Mouse (Mus musculus): ENCODE measurements at regions not wholly inside any gene's neighbourhood (a gene's known extent, or its start where the extent isn't known, plus 50 kb on each side); places are given as distances from the start of the nearest gene placed in this dataset.

DNA sequence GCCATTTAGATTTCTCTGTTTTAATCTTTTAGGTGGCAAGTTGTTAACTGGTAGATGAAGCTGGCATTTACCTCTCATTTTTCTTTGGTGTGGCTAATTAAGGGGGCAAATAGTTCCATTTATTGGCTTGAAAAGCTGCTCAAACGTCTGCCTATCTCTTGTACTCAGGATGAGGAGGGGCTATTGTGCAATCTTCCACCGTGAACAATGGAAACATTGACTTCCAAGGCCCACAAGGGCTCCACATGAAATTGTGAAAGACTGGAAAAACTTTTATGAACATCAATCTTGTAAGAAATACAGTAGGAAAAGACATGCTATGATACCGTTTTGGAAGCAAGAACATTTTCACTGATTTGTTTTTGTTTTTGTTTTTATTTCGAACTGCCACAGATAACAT is 541.6 kb upstream of the Atp2b1 start:
- 70% methylated on average over 4 of the region's 4 CpGs for WGBS
- no peak for DNase-seq
- Histone ChIP-seq H3K27me3 (ENCODE audit: control insufficient read depth, insufficient read depth, low read length) (no peaks in the 10 kb centered on the region), H3K27ac (ENCODE audit: control insufficient read depth, insufficient read depth, low read length) (no peak overlapping the region), H3K36me3 (ENCODE audit: control insufficient read depth, insufficient read depth, low read length) (no peaks in the 10 kb centered on the region), H3K4me1 (replicated peaks; ENCODE audit: control insufficient read depth, insufficient read depth, low read length) (no peaks in the 10 kb centered on the region), H3K4me3 (ENCODE audit: control insufficient read depth, insufficient read depth, low read length) (no peak overlapping the region)
- TF ChIP-seq POLR2A (IDR thresholded peaks at IDR 0.05; ENCODE audit: control insufficient read depth, extremely low read depth, insufficient read depth, low read length, poor library complexity) (no peak), CTCF (IDR thresholded peaks at IDR 0.05; ENCODE audit: borderline replicate concordance, control insufficient read depth, extremely low read depth, insufficient read depth, low read length, poor library complexity) (no peak)

DNA sequence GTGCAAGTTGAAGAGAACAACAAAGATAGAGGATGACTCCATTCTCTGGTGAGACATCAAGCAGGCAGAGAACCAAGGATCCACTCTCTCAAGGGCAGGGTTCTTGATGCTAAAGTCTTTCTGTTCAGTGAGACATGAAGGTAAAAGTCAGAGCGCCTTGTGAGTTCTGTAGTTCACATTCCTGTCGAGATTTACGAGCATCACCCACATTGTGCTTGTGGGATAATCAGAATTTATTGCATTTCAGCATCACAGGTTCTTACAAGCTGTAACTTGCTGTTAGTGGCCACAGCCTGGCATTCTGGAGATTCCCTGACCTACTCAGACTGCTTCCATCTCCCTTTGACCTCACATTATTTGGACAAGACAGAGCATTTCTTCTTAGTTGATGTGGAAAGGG is 540.9 kb upstream of the Atp2b1 start:
- no peak for DNase-seq
- no peak overlapping the region for H3K27ac ChIP-seq (ENCODE audit: control insufficient read depth, insufficient read depth, low read length)
- H3K27me3 ChIP-seq (ENCODE audit: control insufficient read depth, insufficient read depth, low read length), result no peaks in the 10 kb centered on the region
- H3K4me3 ChIP-seq (ENCODE audit: control insufficient read depth, insufficient read depth, low read length), result no peak overlapping the region
- WGBS, result 91% methylated on average over 3 of the region's 3 CpGs
- TF ChIP-seq POLR2A (IDR thresholded peaks at IDR 0.05; ENCODE audit: control insufficient read depth, extremely low read depth, insufficient read depth, low read length, poor library complexity), result no peak
- TF ChIP-seq CTCF (IDR thresholded peaks at IDR 0.05; ENCODE audit: borderline replicate concordance, control insufficient read depth, extremely low read depth, insufficient read depth, low read length, poor library complexity), result no peak
- no peaks in the 10 kb centered on the region for H3K4me1 ChIP-seq (replicated peaks; ENCODE audit: control insufficient read depth, insufficient read depth, low read length)
- no peaks in the 10 kb centered on the region for H3K36me3 ChIP-seq (ENCODE audit: control insufficient read depth, insufficient read depth, low read length)

DNA sequence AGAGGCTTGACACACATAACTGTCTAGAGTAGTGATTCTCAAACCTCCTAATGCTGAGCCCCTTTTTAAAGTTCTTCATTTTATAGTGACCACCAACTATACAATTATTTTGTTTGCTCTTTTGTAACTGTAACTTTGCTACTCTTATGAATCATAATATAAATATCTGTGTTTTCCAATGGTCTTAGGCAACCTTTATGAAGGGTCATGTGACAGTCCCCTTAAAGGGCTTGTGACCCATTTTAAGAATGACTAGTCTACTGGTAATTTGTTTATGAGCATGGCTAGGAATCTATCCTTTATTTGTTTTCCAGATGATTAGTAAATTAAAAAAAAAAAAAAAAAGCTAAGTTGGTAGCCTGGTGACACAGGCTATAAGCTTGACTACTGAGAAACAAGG is 539.5 kb upstream of the Atp2b1 start:
- H3K27ac ChIP-seq (ENCODE audit: control insufficient read depth, insufficient read depth, low read length), result no peak overlapping the region
- DNase-seq, result no peak
- no peaks in the 10 kb centered on the region for H3K27me3 ChIP-seq (ENCODE audit: control insufficient read depth, insufficient read depth, low read length)
- no peak for TF ChIP-seq POLR2A (IDR thresholded peaks at IDR 0.05; ENCODE audit: control insufficient read depth, extremely low read depth, insufficient read depth, low read length, poor library complexity)
- no peak for TF ChIP-seq CTCF (IDR thresholded peaks at IDR 0.05; ENCODE audit: borderline replicate concordance, control insufficient read depth, extremely low read depth, insufficient read depth, low read length, poor library complexity)
- no peak overlapping the region for H3K4me3 ChIP-seq (ENCODE audit: control insufficient read depth, insufficient read depth, low read length)
- no peaks in the 10 kb centered on the region for H3K36me3 ChIP-seq (ENCODE audit: control insufficient read depth, insufficient read depth, low read length)
- H3K4me1 ChIP-seq (replicated peaks; ENCODE audit: control insufficient read depth, insufficient read depth, low read length), result no peaks in the 10 kb centered on the region

- H3K4me3 ChIP-seq (ENCODE audit: control insufficient read depth, insufficient read depth, low read length), result no peak overlapping the region
- no peaks in the 10 kb centered on the region for H3K36me3 ChIP-seq (ENCODE audit: control insufficient read depth, insufficient read depth, low read length)
- no peaks in the 10 kb centered on the region for H3K27me3 ChIP-seq (ENCODE audit: control insufficient read depth, insufficient read depth, low read length)
- TF ChIP-seq CTCF (IDR thresholded peaks at IDR 0.05; ENCODE audit: borderline replicate concordance, control insufficient read depth, extremely low read depth, insufficient read depth, low read length, poor library complexity) (no peak), POLR2A (IDR thresholded peaks at IDR 0.05; ENCODE audit: control insufficient read depth, extremely low read depth, insufficient read depth, low read length, poor library complexity) (no peak)
- no peaks in the 10 kb centered on the region for H3K4me1 ChIP-seq (replicated peaks; ENCODE audit: control insufficient read depth, insufficient read depth, low read length)
- no peak for DNase-seq
- no peak overlapping the region for H3K27ac ChIP-seq (ENCODE audit: control insufficient read depth, insufficient read depth, low read length)
These were observed 525.7 kb upstream of the Atp2b1 start for GRCm38 (mm10) chr10:98388543-98388942.

GRCm38 (mm10) chr10:98399864-98400263 is 514.3 kb upstream of the Atp2b1 start:
- Histone ChIP-seq H3K27ac (ENCODE audit: control insufficient read depth, insufficient read depth, low read length) (no peak overlapping the region), H3K27me3 (ENCODE audit: control insufficient read depth, insufficient read depth, low read length) (no peaks in the 10 kb centered on the region), H3K4me1 (replicated peaks; ENCODE audit: control insufficient read depth, insufficient read depth, low read length) (no peaks in the 10 kb centered on the region), H3K4me3 (ENCODE audit: control insufficient read depth, insufficient read depth, low read length) (no peak overlapping the region), H3K36me3 (ENCODE audit: control insufficient read depth, insufficient read depth, low read length) (no peaks in the 10 kb centered on the region)
- WGBS, result 86% methylated on average over 1 of the region's 1 CpGs
- DNase-seq, result no peak
- no peak for TF ChIP-seq CTCF (IDR thresholded peaks at IDR 0.05; ENCODE audit: borderline replicate concordance, control insufficient read depth, extremely low read depth, insufficient read depth, low read length, poor library complexity)
- TF ChIP-seq POLR2A (IDR thresholded peaks at IDR 0.05; ENCODE audit: control insufficient read depth, extremely low read depth, insufficient read depth, low read length, poor library complexity), result no peak

GRCm38 (mm10) chr10:98417807-98418743 is 496.1 kb upstream of the Atp2b1 start:
- WGBS, result 86% methylated on average over 16 of the region's 17 CpGs
- Histone ChIP-seq H3K36me3 (ENCODE audit: control insufficient read depth, insufficient read depth, low read length) (no peaks in the 10 kb centered on the region), H3K27ac (ENCODE audit: control insufficient read depth, insufficient read depth, low read length) (no peak overlapping the region), H3K27me3 (ENCODE audit: control insufficient read depth, insufficient read depth, low read length) (no peaks in the 10 kb centered on the region), H3K4me1 (replicated peaks; ENCODE audit: control insufficient read depth, insufficient read depth, low read length) (no peaks in the 10 kb centered on the region), H3K4me3 (ENCODE audit: control insufficient read depth, insufficient read depth, low read length) (no peak overlapping the region)
- TF ChIP-seq POLR2A (IDR thresholded peaks at IDR 0.05; ENCODE audit: control insufficient read depth, extremely low read depth, insufficient read depth, low read length, poor library complexity), result no peak
- no peak for TF ChIP-seq CTCF (IDR thresholded peaks at IDR 0.05; ENCODE audit: borderline replicate concordance, control insufficient read depth, extremely low read depth, insufficient read depth, low read length, poor library complexity)
- DNase-seq, result no peak
